In the genomic region with DNA sequence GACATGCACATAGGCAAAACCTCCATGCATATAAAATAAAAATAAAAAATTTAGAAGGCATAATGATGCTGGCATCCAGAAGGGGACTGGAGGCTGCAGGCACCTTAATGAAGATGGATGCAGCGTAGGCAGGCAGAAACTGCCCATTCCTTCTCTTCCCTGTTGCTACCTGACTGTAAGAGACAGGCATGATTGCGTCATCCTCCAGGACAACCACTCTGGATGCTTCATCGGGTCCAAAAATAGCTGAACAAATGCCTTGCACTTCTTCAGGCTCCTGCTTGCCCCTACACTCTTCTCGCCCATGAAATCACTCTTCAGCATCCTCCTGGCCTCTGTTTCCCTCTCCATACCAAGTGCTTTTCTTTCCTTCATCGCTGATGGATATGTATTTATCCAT, we compare ENCODE assay signal across 22 mouse cellular contexts. TPM values are rescaled to one million over a fixed set of nuclear protein-coding genes. Genes with fewer than 3 reads are reported as not detected.
A peak's percentile ranks its signal among the peaks of the same experiment; 100 is the strongest.
DNase-seq lines count a peak whose midpoint lies in the region; ATAC-seq lines count a peak whose summit lies in the region.
"Had no signal": no experiment of that assay in that cellular context is flagged by ENCODE, and none has a peak within 500 bp of the region (broad histone marks: within the 10 kb centered on the region; RNA-seq: fewer than 3 reads in every experiment).

No protein-coding gene starts in this region.

- H3K9me3 ChIP-seq in hindbrain, embryonic 15.5 days: no peaks in the 10 kb centered on the region
- H3K9me3 ChIP-seq in hindbrain, embryonic 16.5 days (ENCODE audit: control insufficient read depth, low read length): no peaks in the 10 kb centered on the region
- H3K9me3 ChIP-seq in forebrain, embryonic 16.5 days (ENCODE audit: control insufficient read depth, low read length): no peaks in the 10 kb centered on the region
- H3K9me3 ChIP-seq in neural tube, embryonic 15.5 days (replicated peaks): no peaks in the 10 kb centered on the region
- H3K9me3 ChIP-seq: heart, embryonic 10.5 days; hindbrain, embryonic 12.5 days; lung, embryonic 15.5 days; neural tube, embryonic 12.5 days; stomach, embryonic 15.5 days had no signal

- no peak overlapping the region for H3K9ac ChIP-seq in hindbrain, embryonic 15.5 days
- H3K9ac ChIP-seq in hindbrain, embryonic 16.5 days (ENCODE audit: low read depth, low read length): no peak overlapping the region
- H3K9ac ChIP-seq in forebrain, embryonic 16.5 days (replicated peaks; ENCODE audit: low read depth, low read length): no peak overlapping the region
- H3K9ac ChIP-seq in neural tube, embryonic 15.5 days (replicated peaks): no peak overlapping the region
- H3K9ac ChIP-seq: hindbrain, embryonic 12.5 days; liver, embryonic 14.5 days; lung, embryonic 15.5 days; neural tube, embryonic 12.5 days; stomach, embryonic 15.5 days had no signal

- H3K27ac ChIP-seq in hindbrain, embryonic 15.5 days (replicated peaks): peak overlapping the region; percentile 78
- H3K27ac ChIP-seq in hindbrain, embryonic 16.5 days (ENCODE audit: low read depth, low read length): no peak overlapping the region; the same call in 1 of the 2 replicates
- H3K27ac ChIP-seq in forebrain, embryonic 16.5 days (ENCODE audit: low read length): peak overlapping the region; percentile 76
- H3K27ac ChIP-seq in neural tube, embryonic 15.5 days (replicated peaks): peak overlapping the region; percentile 49
- H3K27ac ChIP-seq: heart, embryonic 10.5 days; liver, embryonic 14.5 days; lung, embryonic 15.5 days; macrophage; neural tube, embryonic 12.5 days; stomach, embryonic 15.5 days had no signal

- H3K4me2 ChIP-seq in hindbrain, embryonic 15.5 days: no peak overlapping the region
- H3K4me2 ChIP-seq in hindbrain, embryonic 16.5 days (ENCODE audit: low read length): no peak overlapping the region
- no peak overlapping the region for H3K4me2 ChIP-seq in forebrain, embryonic 16.5 days (ENCODE audit: low read length)
- no peak overlapping the region for H3K4me2 ChIP-seq in neural tube, embryonic 15.5 days
- H3K4me2 ChIP-seq: hindbrain, embryonic 12.5 days; lung, embryonic 15.5 days; neural tube, embryonic 12.5 days; stomach, embryonic 15.5 days had no signal

- H3K4me1 ChIP-seq in hindbrain, embryonic 15.5 days (replicated peaks): peaks cover 62% of the 10 kb centered on the region
- peaks cover 44% of the 10 kb centered on the region for H3K4me1 ChIP-seq in hindbrain, embryonic 16.5 days (ENCODE audit: control insufficient read depth, insufficient read depth, low read depth, low read length)
- H3K4me1 ChIP-seq in forebrain, embryonic 16.5 days (replicated peaks; ENCODE audit: control insufficient read depth, insufficient read depth, low read length): peaks cover 73% of the 10 kb centered on the region
- H3K4me1 ChIP-seq in neural tube, embryonic 15.5 days: peaks cover 53% of the 10 kb centered on the region
- H3K4me1 ChIP-seq: heart, embryonic 10.5 days; stomach, embryonic 15.5 days had no signal

- H3K4me3 ChIP-seq in hindbrain, embryonic 15.5 days: no peak overlapping the region
- H3K4me3 ChIP-seq in hindbrain, embryonic 16.5 days (ENCODE audit: low read length): no peak overlapping the region
- no peak overlapping the region for H3K4me3 ChIP-seq in forebrain, embryonic 16.5 days (replicated peaks; ENCODE audit: low read length)
- H3K4me3 ChIP-seq in neural tube, embryonic 15.5 days (replicated peaks): no peak overlapping the region
- H3K4me3 ChIP-seq: heart, embryonic 10.5 days; hindbrain, embryonic 12.5 days; lung, embryonic 15.5 days; neural tube, embryonic 12.5 days; stomach, embryonic 15.5 days had no signal

- no peak for ATAC-seq in hindbrain, embryonic 15.5 days (ENCODE audit: low FRiP score, low read depth)
- no peak for ATAC-seq in hindbrain, embryonic 16.5 days
- ATAC-seq in forebrain, embryonic 16.5 days: no peak
- no peak for ATAC-seq in neural tube, embryonic 15.5 days (ENCODE audit: low FRiP score)
- ATAC-seq: intestine, postnatal 0 days; Patski had no signal

- H3K27me3 ChIP-seq in hindbrain, embryonic 15.5 days: no peaks in the 10 kb centered on the region
- no peaks in the 10 kb centered on the region for H3K27me3 ChIP-seq in hindbrain, embryonic 16.5 days (replicated peaks; ENCODE audit: control insufficient read depth, insufficient read depth, low read length)
- no peaks in the 10 kb centered on the region for H3K27me3 ChIP-seq in forebrain, embryonic 16.5 days (replicated peaks; ENCODE audit: control insufficient read depth, insufficient read depth, low read length)
- H3K27me3 ChIP-seq in neural tube, embryonic 15.5 days (replicated peaks): no peaks in the 10 kb centered on the region
- H3K27me3 ChIP-seq: hindbrain, embryonic 12.5 days; lung, embryonic 15.5 days; neural tube, embryonic 12.5 days; Patski; stomach, embryonic 15.5 days had no signal

- peak; percentile 46 for DNase-seq in MN1 (ENCODE audit: low spot score)
- no peak for DNase-seq in retina, postnatal 1 day
- DNase-seq in cerebellum, postnatal 10 days: no peak
- DNase-seq: adrenal gland, adult 8-10 months; cerebellum, postnatal 14 days; embryo, embryonic 11 days; heart, postnatal 10 days; right cerebral cortex, postnatal 25 days; thymus, adult 2 months had no signal

- 84% methylated on average over 5 of the region's 5 CpGs for WGBS in hindbrain, embryonic 15.5 days
- 79% methylated on average over 5 of the region's 5 CpGs for WGBS in hindbrain, embryonic 16.5 days
- 85% methylated on average over 5 of the region's 5 CpGs for WGBS in forebrain, embryonic 16.5 days
- 72% methylated on average over 5 of the region's 5 CpGs for WGBS in neural tube, embryonic 15.5 days

- H3K36me3 ChIP-seq in hindbrain, embryonic 15.5 days: 0 out of 2 replicates have a peak, but pooled peaks cover 3% of the 10 kb centered on the region
- peaks cover 2% of the 10 kb centered on the region; the same call in 1 of the 2 replicates for H3K36me3 ChIP-seq in hindbrain, embryonic 16.5 days (ENCODE audit: control insufficient read depth, insufficient read depth, low read length)
- no peaks in the 10 kb centered on the region; the same call in 1 of the 2 replicates for H3K36me3 ChIP-seq in forebrain, embryonic 16.5 days (ENCODE audit: control insufficient read depth, insufficient read depth)
- peaks cover 4% of the 10 kb centered on the region; the same call in 1 of the 2 replicates for H3K36me3 ChIP-seq in neural tube, embryonic 15.5 days
- H3K36me3 ChIP-seq: heart, embryonic 10.5 days; lung, embryonic 15.5 days; stomach, embryonic 15.5 days had no signal

RNA-seq across cellular contexts. Expression of a gene that starts 29.1 kb away (rescaled TPM):
- polyA plus RNA-seq in hindbrain, embryonic 15.5 days (2015; fragmentation: Nextera tagmentation; extraction: Ambion mirVana): 496 and 530 TPM in 2 replicates
- 530 and 557 TPM in 2 replicates for polyA plus RNA-seq in hindbrain, embryonic 16.5 days (2015; fragmentation: Nextera tagmentation; extraction: Ambion mirVana)
- polyA plus RNA-seq in forebrain, embryonic 16.5 days (2015; fragmentation: Nextera tagmentation; extraction: Ambion mirVana): 770 and 805 TPM in 2 replicates
- 394 and 482 TPM in 2 replicates for polyA plus RNA-seq in neural tube, embryonic 15.5 days (2015; fragmentation: Nextera tagmentation; extraction: Ambion mirVana)
- polyA plus RNA-seq: macrophage, Patski had no signal
